Mouse (Mus musculus): Measurements from ENCODE around the gene Cd79a. TPM values are rescaled to one million over a fixed set of nuclear protein-coding genes. Genes with fewer than 3 reads are reported as not detected.

The Cd79a gene
- total RNA-seq, 1 experiment from 2014 or later, result 0.91 TPM

DNA sequence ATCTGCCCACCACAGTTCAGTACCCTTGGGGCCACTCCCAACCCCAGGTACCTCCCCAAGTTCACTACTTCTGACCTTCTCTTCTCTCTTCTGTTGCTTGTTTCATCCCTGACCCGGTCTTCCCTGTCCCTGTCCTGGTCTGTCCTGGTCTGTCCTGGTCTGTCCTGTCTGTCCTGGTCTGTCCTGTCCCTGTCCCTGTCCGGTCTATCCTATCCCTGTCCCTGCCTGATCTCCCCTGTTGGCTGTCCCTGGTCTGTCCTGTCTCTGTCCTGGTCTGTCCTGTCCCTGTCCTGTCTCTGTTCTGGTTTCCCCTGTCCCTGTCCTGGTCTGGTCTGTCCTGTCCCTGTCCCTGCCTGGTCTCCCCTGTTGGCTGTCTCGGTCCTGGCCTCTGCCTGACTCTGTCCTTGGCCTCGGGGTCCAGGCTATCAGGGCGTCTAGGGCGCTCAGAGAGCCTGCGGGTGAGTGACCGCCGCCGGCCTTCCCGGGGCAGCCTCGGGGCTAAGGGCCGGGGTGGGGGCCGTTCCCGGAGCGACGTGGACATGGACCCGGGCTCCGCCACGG lies 21.7 kb downstream of the Cd79a start:
- no peak for DNase-seq

DNA sequence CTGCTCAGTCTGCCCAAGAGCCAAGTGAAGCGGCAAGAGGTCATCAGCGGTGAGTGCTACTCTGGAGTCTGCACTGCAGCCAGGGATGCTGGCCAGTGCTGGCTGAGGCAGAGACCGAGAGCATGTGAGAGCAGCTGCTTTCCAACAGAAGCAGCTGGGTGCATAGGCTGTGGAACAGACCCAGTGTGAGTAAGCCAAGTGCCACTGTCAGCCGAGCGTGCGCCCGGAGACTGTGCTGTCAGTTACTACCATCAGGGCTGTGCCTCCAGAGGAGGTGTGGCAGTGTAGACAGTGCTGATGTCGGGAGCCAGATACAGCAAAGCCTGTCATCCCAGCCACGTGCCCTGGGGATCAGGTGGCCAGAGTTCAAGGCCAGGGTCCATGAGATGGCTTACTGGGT lies 22.5 kb downstream of the Cd79a start:
- DNase-seq, result no peak

DNA sequence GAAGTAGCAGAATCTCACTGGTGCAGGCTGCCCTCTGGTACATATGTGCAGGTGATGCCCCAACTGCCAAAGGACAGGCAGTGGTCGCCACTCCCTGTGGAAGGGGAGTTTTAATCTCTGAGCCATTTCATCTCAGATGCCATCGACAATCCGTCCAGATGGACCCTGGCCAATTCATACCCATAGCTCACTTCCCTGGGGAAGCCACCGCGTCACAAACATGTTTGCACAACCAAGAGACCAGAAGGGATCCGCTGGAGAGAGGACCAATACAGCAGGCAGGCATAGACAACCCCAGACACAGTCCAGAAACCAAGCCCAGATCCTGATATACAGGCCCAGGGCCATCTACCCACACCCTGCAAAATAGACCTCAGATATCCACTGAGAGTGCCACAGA lies 33.3 kb downstream of the Cd79a start:
- no peak for DNase-seq

DNA sequence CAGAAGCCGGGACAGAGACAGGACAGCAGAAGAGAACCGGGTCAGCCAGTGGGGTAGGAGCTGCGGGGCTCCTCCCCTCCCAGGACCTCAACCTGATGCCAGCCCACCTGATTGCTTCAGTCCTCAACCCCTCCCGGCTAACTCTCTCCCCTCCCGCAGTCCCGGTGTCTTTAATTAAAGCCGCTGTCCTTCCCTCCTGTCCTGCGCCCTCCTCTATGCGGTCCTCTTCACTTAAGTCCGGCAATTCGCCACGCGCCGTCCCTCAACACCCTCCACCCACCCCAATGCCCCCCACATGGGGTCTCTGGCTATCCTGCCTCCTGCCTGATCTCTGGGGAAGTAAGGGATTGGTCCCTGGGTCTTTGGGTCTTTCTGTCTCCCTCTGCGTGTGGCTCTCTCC lies 34.5 kb downstream of the Cd79a start:
- no peak for DNase-seq

DNA sequence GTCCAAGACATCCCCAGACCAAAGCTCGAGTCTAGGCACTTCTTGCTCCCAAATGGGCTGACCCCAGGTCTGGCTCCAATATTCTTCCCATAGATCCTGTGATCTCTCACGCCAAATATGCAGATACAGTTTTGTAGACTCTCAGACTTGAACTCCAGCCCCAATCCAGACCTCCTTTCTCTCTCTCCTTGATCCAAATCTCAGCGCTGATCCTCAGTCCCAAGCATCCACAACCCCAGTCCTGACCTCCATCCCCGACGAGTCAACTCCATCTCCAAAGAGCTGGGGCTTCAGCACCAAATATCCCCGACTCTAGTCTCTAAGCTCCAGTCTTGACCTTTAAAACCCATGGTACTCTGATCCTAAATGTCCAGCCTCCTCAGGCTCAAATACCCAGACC lies 46.5 kb downstream of the Cd79a start:
- DNase-seq, result no peak

DNA sequence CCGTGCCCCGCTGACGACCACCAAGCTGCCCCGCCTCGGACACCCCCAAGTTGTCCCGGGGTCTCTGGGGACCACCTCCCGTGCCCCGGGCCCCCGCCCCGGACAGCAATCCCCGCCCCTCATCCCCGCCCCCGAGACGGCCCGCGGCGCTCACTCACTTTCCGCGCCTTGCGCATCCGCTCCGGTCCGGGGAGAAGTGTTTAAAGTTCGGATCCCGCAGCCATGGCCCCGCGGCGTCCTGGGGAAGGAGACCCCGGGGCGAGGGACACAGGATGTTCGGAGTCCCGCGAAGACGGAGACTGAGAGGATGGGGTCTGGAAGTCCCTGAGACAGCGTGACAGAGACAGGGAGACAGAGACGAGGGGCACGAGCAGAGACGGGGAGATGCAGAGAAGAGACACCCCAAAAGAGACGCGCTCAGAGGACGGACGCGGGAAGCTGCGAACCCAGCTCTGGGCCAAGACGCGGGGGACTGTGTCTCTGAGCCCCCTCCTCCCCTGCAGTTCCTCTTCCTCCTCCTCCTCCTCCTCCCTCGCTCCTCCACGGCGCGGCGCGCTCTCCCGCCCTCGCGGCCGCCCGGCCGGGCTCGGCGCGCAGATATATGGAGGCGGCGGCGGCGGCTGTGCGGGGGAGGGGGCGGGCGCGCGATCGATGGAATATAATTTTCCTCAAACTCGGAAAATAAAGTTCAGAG lies 47.2 kb downstream of the Cd79a start, which contains the start of gene Gm4881:
Gene Gm4881, minus strand, starts transcription at position 238 of the 694 bp plus-strand sequence.
- DNase-seq, result no peak

DNA sequence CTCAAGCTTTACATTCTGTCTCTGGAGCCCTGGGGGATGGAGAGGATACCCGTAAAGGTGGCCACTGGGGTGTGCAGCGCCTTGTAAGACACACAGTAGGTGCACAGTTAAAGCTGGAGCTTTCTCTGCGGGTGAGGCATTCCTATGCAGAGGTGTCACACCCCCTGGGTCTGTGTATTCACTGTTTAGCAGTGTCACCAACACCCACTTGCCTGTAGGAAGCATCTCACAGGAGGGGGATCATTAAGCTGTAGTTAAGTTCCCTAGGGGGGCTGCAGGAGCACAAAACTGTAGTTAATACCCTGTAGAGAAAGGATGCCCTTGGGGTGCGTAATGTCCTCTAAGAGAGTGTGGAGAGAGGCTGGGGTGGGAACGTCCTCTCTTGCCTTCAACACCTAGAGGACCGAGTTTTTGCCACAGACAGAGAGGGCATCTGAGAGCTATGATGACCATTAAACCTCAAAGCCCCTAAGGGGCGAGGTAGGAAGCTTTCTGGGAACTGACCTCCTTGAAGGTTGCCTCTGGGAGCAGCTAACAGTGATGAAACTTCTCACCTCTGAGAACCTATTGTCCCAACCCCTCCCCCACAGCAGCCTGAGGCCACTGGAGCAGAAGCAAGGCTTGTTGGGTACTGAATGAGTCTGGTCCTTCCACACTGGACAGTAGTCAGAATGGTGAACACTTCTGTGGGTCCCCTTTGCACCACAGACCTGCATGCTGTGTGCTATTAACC lies 50.3 kb downstream of the Cd79a start:
- no peak for DNase-seq

DNA sequence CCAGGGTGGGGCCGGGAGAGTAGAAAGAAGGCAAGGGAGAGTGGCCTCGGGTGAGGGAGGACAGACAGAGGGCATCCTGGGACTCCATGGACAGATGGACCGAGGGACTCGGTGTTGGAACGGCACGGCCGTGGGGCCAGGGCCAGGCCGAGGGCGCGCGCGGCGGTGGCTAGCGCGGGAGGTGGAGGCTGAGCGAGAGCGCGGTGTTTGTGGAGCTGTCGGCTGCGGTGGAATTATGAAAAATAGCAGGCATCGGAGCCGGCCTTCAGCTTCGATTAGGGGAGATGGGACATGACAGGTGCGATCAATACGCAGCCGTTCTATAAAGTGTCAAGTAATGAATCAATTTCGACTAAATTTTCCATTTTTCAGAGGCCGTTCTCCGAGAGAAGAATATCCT lies 51.6 kb downstream of the Cd79a start:
- no peak for DNase-seq

- peak; percentile 77 for DNase-seq
These were observed 52.9 kb downstream of the Cd79a start for GRCm38 (mm10) chr7:24949958-24950623.

Other genes with a start within 250 kb of the Cd79a start
- gene Tex101, start 220.7 kb upstream of the Cd79a start, total RNA-seq (2021), result not detected in 2 replicates
- not detected in 2 replicates for gene BC049730, start 188.1 kb upstream of the Cd79a start, total RNA-seq (2021)
- not detected in 2 replicates for gene Gm4763, start 170.5 kb upstream of the Cd79a start, total RNA-seq (2021)
- gene Cd177, start 137.1 kb upstream of the Cd79a start, total RNA-seq (2021), result not detected in 2 replicates
- gene Ceacam10, start 120.2 kb upstream of the Cd79a start, total RNA-seq (2021), result 0.36 TPM in 1 of 2 replicates, not detected in the other
- gene Gm9844, start 35.2 kb upstream of the Cd79a start, total RNA-seq (2021), result 0.94 TPM in 1 of 2 replicates, not detected in the other
- not detected in 2 replicates for gene Lypd4, start 27.4 kb upstream of the Cd79a start, total RNA-seq (2021)
- not detected in 2 replicates for gene Dmrtc2, start 27.3 kb upstream of the Cd79a start, total RNA-seq (2021)
- gene Rps19, start 13.0 kb upstream of the Cd79a start, total RNA-seq (2021), result 564 and 876 TPM in 2 replicates
- 126 and 138 TPM in 2 replicates for gene Arhgef1, start 5.5 kb downstream of the Cd79a start, total RNA-seq (2021)
- not detected in 2 replicates for gene Gm4881, start 47.1 kb downstream of the Cd79a start, total RNA-seq (2021)
- 244 and 300 TPM in 2 replicates for gene Rabac1, start 75.4 kb downstream of the Cd79a start, total RNA-seq (2021)
- 84.1 and 110 TPM in 2 replicates for gene Atp1a3, start 108.6 kb downstream of the Cd79a start, total RNA-seq (2021)
- 15.4 and 22.6 TPM in 2 replicates for gene Grik5, start 175.0 kb downstream of the Cd79a start, total RNA-seq (2021)
- gene Zfp574, start 175.2 kb downstream of the Cd79a start, total RNA-seq (2021), result 21.0 and 23.3 TPM in 2 replicates

Data from adrenal gland, postnatal 25 days (tissue).